Mouse (Mus musculus): ENCODE measurements at regions not wholly inside any gene's neighbourhood (a gene's known extent, or its start where the extent isn't known, plus 50 kb on each side); places are given as distances from the start of the nearest gene placed in this dataset.

- TF ChIP-seq POLR2A (IDR thresholded peaks at IDR 0.05; ENCODE audit: insufficient read length, low read depth) (no peak), E2F4 (IDR thresholded peaks at IDR 0.05; ENCODE audit: insufficient read depth) (no peak), TCF3 (IDR thresholded peaks at IDR 0.05; ENCODE audit: insufficient read length, low read depth) (no peak), USF1 (IDR thresholded peaks at IDR 0.05; ENCODE audit: low read depth) (no peak), MAX (IDR thresholded peaks at IDR 0.05; ENCODE audit: low read depth) (no peak), SRF (IDR thresholded peaks at IDR 0.05; ENCODE audit: control insufficient read depth, insufficient read length, low read depth) (no peak), MYOD1 (IDR thresholded peaks at IDR 0.05; ENCODE audit: control insufficient read depth in 1 of 3, insufficient read length in 2 of 3, low read depth in 2 of 3) (no peak)
Measured at GRCm38 (mm10) chr3:136405606-136406005, 79.7 kb upstream of the Bank1 start.
